Mouse (Mus musculus) megakaryocyte, embryonic 14.5 days (primary cell): ENCODE results near the gene Dgkg.

Source experiments
- FLI1 ChIP-seq: IDR thresholded peaks from 2 replicates; pipeline ENCODE4 v1.6.1; 2012; ENCODE audit warnings: low read length, inconsistent platforms, mixed read lengths
- GATA1 ChIP-seq: IDR thresholded peaks from 3 replicates; pipeline ENCODE4 v1.6.1; 2012; ENCODE audit warnings: mixed read lengths, low read length, inconsistent platforms, borderline replicate concordance

GRCm38 (mm10) chr16:22641588-22641987 is 15.4 kb downstream of the Dgkg start:
- TF ChIP-seq GATA1: no peak
- TF ChIP-seq FLI1: no peak
